Mouse (Mus musculus) cerebellum, adult 9-10 months (tissue): ENCODE results near the gene Kcnn3.
A peak's percentile ranks its signal among the peaks of the same experiment; 100 is the strongest.

Experiments used
- DNase-seq: peaks from one replicate; pipeline ENCODE4 v3.0.0; 2022

The Kcnn3 gene

GRCm38 (mm10) chr3:89622825-89623224, 102.9 kb downstream of the Kcnn3 start:
- peak; percentile 3 for DNase-seq

DNA sequence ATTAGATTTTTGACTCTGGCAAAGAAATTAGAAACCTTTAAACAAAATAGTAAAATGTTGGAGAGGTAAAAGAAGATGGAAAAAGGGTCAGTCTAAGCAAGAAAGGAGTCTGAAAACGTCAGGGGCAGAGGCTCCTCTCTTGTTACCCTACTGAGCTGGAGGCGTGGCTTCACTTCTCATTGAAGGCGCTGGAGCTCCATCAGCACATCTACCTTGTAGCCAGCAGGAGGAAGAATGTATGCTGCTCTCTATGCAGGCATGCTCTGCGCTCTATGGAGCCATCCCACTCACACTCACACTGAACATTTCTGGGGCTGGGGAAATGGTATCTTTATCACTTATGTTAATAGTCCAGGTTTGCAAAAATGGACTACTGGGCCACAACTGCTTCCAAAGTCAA, 103.6 kb downstream of the Kcnn3 start:
- no peak for DNase-seq

GRCm38 (mm10) chr3:89624001-89624400, 104.0 kb downstream of the Kcnn3 start:
- DNase-seq: no peak

DNA sequence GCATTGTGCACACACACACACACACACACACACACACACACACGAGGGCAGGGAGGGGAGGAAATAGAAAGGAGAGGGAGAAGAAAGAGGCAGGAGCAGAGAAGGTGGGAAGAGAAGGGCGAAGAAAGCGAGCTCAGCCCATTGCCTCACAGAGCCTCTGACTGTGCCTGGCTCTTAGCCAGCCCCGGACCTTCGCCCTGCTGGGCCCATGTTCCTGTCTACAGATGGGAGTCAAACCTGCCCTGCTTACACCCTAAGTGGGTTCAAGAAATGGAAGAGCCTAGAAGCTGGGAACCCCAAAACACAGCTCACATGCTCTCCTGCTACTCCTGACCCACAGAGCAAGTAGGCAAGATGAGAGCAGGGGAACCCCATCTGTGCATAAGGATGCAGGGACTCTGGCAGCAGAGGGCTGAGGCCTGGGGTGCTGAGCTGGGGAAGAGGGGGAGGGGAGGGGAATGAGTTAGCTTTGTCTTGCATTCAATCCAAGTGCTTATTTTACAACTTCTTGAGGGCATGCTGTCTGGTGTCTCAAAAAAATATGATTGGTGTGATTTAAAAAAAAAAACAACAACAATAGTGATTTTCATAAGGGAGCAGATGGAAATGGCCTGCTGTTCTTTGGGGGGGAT, 105.0 kb downstream of the Kcnn3 start:
- DNase-seq: no peak

GRCm38 (mm10) chr3:89626556-89626955, 106.6 kb downstream of the Kcnn3 start:
- no peak for DNase-seq

DNA sequence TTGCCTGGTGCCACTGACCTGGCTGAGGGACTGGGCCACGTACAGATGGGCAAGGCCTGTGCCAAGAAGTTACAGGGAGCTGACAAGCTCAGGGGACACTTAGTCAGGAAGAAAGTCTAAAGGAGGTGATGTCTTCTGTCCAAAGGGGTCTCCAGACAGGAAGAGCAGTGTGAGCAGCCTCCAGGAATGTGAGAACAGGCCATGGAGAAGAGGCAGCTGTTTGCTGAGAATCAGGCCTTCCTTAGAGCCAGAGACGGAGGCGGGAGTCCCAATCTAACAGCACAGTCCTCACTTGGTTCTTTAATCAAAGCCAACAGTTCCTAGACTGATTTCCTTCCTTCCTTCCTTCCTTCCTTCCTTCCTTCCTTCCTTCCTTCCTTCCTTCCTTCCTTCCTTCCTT, 109.8 kb downstream of the Kcnn3 start:
- no peak for DNase-seq

GRCm38 (mm10) chr3:89631750-89632149, 111.8 kb downstream of the Kcnn3 start:
- DNase-seq: no peak

DNA sequence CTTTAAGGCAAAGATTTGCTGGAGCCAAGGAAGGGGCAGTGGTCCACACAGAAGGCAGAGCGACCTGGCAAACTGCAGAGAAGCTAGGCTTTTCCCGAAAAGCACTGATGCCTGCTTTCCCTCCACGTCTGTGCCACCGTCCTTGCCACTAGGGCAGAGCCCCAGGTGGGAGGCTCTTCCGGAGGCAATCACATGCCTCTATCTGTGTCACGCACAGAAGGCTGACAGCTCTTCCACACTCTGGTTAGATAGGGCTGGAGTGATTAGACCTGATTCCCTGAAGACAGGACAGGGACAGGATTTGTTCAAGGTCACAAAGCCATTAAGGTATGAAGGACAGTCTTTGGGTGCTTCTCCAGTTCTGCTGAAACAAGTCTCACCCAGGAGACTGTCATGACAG, 113.6 kb downstream of the Kcnn3 start:
- no peak for DNase-seq

- DNase-seq: no peak
Observed at GRCm38 (mm10) chr3:89633941-89634340, 114.0 kb downstream of the Kcnn3 start.

- no peak for DNase-seq
Observed at GRCm38 (mm10) chr3:89640804-89641203, 120.8 kb downstream of the Kcnn3 start.

DNA sequence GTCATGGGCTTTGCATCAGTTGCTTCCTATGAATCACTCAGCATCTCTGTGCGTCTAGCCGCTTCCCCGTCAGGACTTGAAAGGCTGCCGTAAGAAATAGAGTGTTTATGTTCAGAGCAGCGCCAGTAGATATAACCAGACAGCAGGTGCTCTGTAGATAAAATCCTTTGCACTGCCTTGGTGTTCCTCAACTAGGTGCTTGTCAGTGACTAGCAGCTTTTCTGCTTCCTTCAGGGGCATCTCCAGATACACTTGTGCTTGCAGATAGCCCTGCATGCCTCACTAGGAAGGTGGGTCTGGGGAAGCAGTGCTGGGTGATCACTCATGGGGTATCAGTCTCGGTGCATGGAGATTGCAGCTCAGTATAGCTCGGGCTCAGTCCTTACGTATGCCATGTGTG, 123.4 kb downstream of the Kcnn3 start:
- no peak for DNase-seq

DNA sequence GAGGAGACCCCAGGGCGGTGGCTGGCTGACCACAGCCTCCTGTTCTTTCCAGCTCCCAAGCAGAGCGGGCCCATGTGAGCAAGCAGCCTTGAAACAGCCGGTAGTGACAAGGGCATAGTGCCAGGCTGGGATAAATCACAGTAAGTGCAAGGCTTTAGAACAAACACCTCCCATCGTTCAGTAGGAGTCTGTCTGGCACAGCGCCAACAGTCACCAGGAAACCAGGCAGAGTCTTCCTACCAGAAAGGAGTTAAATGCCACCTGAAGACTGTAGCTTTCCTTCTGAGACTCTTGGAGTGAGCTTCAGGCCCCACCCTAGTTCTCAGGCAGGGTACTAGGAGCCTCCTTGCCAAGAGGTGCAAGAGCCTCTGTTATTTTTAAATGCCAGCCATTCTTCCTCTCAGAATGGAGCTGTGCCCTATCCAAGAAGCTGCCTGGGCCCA, 126.9 kb downstream of the Kcnn3 start:
- peak; percentile 50 for DNase-seq

- no peak for DNase-seq
Observed at GRCm38 (mm10) chr3:89647268-89647874, 127.4 kb downstream of the Kcnn3 start.

DNA sequence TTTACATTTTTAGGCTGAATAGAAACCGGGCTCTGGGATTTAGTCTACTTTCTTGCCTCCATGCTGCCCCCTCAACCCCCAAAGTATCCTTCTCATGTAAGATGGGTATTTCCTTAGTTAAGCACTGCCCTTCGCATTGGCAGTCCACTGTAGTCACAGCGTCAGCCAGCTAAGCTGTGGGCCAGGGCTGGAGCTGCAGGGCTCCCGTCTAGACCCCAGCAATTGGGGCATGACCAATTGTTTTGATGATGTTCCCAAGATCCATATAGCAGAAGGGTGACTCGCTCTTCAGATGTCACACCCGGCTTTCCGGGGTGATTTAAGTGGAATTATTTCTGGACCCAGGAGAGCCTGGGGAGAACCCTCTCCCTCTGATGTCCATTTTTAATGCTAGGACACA, 129.9 kb downstream of the Kcnn3 start:
- no peak for DNase-seq

GRCm38 (mm10) chr3:89653231-89653954, 133.4 kb downstream of the Kcnn3 start:
- no peak for DNase-seq

DNA sequence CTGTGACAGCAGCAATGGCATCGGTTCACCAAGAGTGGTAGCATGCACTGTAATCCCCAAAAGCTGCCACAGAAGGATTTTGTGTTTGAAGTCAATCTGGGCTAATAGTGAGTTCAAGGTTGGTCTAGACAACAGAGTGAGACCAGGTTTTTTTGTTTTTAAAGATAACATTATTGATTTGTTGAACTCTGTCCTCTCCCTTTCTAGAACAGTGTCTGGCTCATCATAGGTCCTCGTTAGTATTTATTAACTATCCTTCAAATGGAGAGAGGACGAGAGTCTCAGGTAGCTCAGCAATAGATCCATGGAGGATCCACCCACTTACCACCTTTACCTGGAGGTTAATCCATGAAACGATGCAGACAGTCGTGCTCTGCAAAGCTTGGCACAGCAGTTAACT, 137.1 kb downstream of the Kcnn3 start:
- DNase-seq: no peak

DNA sequence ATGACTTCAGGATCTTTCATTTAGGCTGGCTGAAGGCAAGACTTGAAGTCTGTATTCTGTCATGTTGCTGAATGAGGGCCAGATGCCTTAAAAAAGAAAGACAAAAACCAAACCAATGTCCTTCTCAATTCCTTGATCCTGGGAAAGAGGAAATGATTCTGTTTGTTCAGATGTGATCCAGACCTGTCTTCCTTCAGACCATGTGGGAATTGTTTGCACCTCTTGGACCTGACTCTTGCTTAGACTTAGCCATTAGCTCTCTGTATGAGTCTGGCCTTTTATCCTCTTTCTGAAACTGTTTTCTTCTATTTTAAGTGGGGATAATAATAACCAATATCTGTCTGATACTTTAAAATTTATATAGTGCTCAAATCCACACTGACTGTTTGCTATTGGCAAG, 138.5 kb downstream of the Kcnn3 start:
- no peak for DNase-seq

GRCm38 (mm10) chr3:89659938-89660620, 140.1 kb downstream of the Kcnn3 start:
- DNase-seq: no peak

DNA sequence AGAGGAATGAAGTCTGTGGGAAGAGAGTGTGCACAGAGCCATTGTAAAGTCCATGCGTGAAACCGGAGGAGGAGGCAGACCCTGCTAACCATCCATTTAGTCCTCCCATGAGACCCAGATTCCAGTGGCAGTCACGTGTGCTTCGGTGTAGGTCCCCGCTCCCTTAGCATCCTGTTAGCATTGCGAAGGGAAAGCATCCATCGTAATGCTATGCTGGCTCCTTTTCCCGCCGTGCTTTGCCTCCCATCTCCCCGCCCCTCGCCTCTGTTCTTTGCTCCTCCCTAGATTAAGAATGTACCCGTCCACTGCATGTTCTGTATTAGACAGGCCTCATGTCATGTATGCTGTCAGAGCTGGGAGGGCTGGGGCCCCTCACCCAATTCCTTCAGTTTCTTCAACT, 144.8 kb downstream of the Kcnn3 start:
- no peak for DNase-seq

GRCm38 (mm10) chr3:89667131-89667530, 147.2 kb downstream of the Kcnn3 start:
- DNase-seq: no peak

DNA sequence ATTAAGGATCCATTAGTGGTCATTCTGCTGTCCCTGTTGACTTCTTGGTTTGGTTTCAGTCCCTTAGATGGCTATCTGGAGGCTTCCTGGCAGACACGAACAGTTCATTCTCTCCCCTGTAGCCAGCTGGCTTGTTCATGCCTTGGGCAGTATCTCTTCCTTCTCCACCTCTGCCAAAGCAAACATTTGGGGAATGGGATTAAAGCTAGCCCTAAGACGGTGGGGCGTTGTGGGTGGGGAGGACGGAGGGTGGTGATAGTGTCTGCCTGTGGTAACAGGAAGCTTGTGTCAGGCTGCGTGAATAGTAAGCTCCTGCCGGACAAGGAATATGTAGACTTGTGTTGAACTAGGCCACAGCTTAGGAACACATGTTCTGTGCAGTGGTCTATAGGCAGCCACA, 151.4 kb downstream of the Kcnn3 start:
- no peak for DNase-seq

DNA sequence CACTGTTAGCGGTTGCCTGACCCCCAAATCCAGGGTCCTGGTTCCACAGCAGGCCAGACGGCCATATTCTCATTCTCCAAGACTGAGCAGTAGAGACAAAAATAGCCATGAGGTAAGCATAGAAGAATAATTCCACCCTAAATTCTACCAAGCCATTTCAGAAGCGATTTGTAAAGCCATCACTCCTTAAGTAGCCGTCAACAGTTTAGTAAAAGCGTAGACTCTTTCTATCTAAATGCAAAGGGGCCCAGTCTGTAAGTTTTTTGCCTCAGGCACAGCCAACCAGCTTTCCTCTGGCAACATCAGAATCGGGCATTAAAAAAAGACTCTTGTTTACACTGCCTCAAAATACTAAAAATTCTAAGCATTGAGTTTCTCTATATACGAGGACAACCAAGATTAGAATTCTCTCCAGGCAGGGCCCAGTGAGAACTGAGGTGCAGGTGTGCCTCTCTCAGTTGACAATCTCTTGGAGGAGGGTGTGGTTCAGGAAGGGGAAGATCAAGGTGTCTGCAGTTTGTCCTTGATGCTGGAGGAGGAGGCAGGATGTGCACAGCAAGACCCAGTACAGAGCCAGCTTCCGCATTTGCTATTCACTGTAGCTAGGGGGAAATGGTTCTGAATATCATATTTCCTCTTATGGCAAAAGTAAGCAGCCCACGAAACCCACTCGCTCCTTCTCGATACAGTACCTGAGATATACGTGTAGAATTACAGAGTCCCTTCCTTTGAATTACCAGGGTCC, 152.8 kb downstream of the Kcnn3 start:
- DNase-seq: no peak

DNA sequence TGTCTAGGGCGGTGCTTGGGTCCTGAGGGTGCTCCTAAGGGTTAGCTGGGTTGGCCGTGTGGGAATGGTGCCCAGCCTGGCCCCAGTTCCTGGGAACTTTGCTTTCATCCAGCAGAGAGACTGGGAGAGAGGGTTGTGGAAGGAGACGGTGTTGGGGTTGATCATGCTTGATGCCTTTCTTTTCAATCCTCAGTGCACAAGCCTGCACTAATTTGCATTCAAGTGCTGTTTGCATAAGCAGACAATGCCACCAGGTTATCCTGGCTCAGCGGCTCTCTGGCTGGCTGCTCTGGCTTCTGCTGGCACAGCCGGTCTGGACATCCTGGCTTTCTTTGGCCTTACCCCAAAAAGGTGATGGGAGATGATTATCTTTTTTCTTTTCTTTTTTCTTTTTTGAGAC, 157.7 kb downstream of the Kcnn3 start:
- no peak for DNase-seq
